Mouse (Mus musculus) stomach, postnatal 0 days (tissue): ENCODE data around the gene Ercc5. TPM values are rescaled to one million over a fixed set of nuclear protein-coding genes. Genes with fewer than 3 reads are reported as not detected.

Experiments used
- ATAC-seq: fragments of 200-750 bp; cut with Nextera tagmentation; 2 replicates; pipeline ENCODE4 v1.8.0; 2017; ENCODE audit not compliant: low FRiP score, low TSS enrichment
- DNase-seq: peaks from one replicate; pipeline ENCODE4 v3.0.0-alpha.2; 2016; ENCODE audit warnings: low spot score
- H3K27ac ChIP-seq: fragments of 300-500 bp; sonication (generic); replicated peaks from 2 replicates; pipeline ENCODE4 v1.5.1; 2014; ENCODE audit warnings: mild to moderate bottlenecking, control low read depth
- H3K27me3 ChIP-seq: fragments of 300-500 bp; sonication (generic); 2 replicates; pipeline ENCODE4 v1.6.1; 2014; ENCODE audit warnings: low read length; ENCODE audit not compliant: control insufficient read depth, insufficient read depth
- H3K36me3 ChIP-seq: fragments of 300-500 bp; sonication (generic); 2 replicates; pipeline ENCODE4 v1.6.1; 2014; ENCODE audit warnings: low read length, mixed read lengths; ENCODE audit not compliant: control insufficient read depth, insufficient read depth
- H3K4me1 ChIP-seq: fragments of 300-500 bp; sonication (generic); replicated peaks from 2 replicates; pipeline ENCODE4 v1.6.1; 2014; ENCODE audit warnings: antibody characterized with exemption; ENCODE audit not compliant: control insufficient read depth, insufficient read depth
- H3K4me2 ChIP-seq: fragments of 300-500 bp; sonication (generic); replicated peaks from 2 replicates; pipeline ENCODE4 v1.6.1; 2014; ENCODE audit warnings: low read depth, mild to moderate bottlenecking, control low read depth, moderate library complexity
- H3K4me3 ChIP-seq: fragments of 300-500 bp; sonication (generic); 2 replicates; pipeline ENCODE4 v1.5.1; 2014; ENCODE audit warnings: low read depth, low read length, control low read depth
- H3K9ac ChIP-seq: fragments of 300-500 bp; sonication (generic); 2 replicates; pipeline ENCODE4 v1.6.1; 2014; ENCODE audit warnings: mild to moderate bottlenecking, low read length, control low read depth, mixed read lengths
- H3K9me3 ChIP-seq: fragments of 300-500 bp; sonication (generic); 2 replicates; pipeline ENCODE4 v1.6.1; 2016; ENCODE audit warnings: low read length; ENCODE audit not compliant: control insufficient read depth
- CTCF ChIP-seq: IDR thresholded peaks from 2 replicates; pipeline ENCODE4 v1.5.1; 2016; ENCODE audit warnings: antibody characterized with exemption, low read depth, mild to moderate bottlenecking, moderate library complexity
- EP300 ChIP-seq: optimal IDR thresholded peaks from 2 replicates; pipeline ENCODE3; 2016; ENCODE audit warnings: antibody characterized with exemption
- WGBS: fragments of 180-500 bp; shearing (Covaris S2); extraction: QIAGEN DNeasy Blood & Tissue Kit; methylation state at CpG from one replicate; pipeline ENCODE4 v1.1.7; 2014; 5-methylcytosine and 5-hydroxymethylcytosine counted together
- polyA plus RNA-seq: library from polyadenylated mRNA; unstranded; fragments of >200 nt; fragmentation: Nextera tagmentation; extraction: Ambion mirVana; gene quantifications from 2 replicates; pipeline ENCODE4 v1.2.1, GENCODE M21; 2015

The Ercc5 gene
- polyA plus RNA-seq, 1 experiment from 2014 or later: 9.1 TPM

GRCm38 (mm10) chr1:44129929-44130581 lies 17.5 kb upstream of the Ercc5 start:
- ATAC-seq (no peak), DNase-seq (no peak)
- TF ChIP-seq EP300 (no peak), CTCF (no peak)
- Histone ChIP-seq H3K36me3 (no peaks in the 10 kb centered on the region), H3K4me2 (no peak overlapping the region), H3K4me1 (no peaks in the 10 kb centered on the region), H3K9ac (no peak overlapping the region), H3K27ac (no peak overlapping the region), H3K27me3 (no peaks in the 10 kb centered on the region), H3K9me3 (no peaks in the 10 kb centered on the region), H3K4me3 (no peak overlapping the region)
- WGBS: 58% methylated on average over 4 of the region's 4 CpGs

- Histone ChIP-seq H3K9ac (no peak overlapping the region), H3K4me3 (no peak overlapping the region), H3K36me3 (peaks cover 4% of the 10 kb centered on the region), H3K27me3 (no peaks in the 10 kb centered on the region), H3K4me1 (no peaks in the 10 kb centered on the region), H3K4me2 (no peak overlapping the region), H3K9me3 (no peaks in the 10 kb centered on the region), H3K27ac (no peak overlapping the region)
- TF ChIP-seq EP300: no peak
- TF ChIP-seq CTCF: no peak
- no peak for DNase-seq
- no peak for ATAC-seq
- 49% methylated on average over 4 of the region's 4 CpGs for WGBS
Observed at GRCm38 (mm10) chr1:44140232-44140631, 7.3 kb upstream of the Ercc5 start.

GRCm38 (mm10) chr1:44142747-44143146 lies 4.8 kb upstream of the Ercc5 start:
- Histone ChIP-seq H3K9me3 (no peaks in the 10 kb centered on the region), H3K27ac (no peak overlapping the region), H3K9ac (no peak overlapping the region), H3K4me3 (no peak overlapping the region), H3K27me3 (no peaks in the 10 kb centered on the region), H3K36me3 (peaks cover 4% of the 10 kb centered on the region; the same call in 1 of the 2 replicates), H3K4me1 (no peaks in the 10 kb centered on the region), H3K4me2 (no peak overlapping the region)
- WGBS: 88% methylated on average over 5 of the region's 5 CpGs
- no peak for ATAC-seq
- TF ChIP-seq EP300: no peak
- no peak for TF ChIP-seq CTCF
- no peak for DNase-seq

- H3K4me2 ChIP-seq: peak overlapping the region; percentile 67
- ATAC-seq (no peak), DNase-seq (no peak)
- H3K27ac ChIP-seq: no peak overlapping the region
- no peaks in the 10 kb centered on the region for H3K4me1 ChIP-seq
- H3K9me3 ChIP-seq: no peaks in the 10 kb centered on the region
- no peaks in the 10 kb centered on the region for H3K27me3 ChIP-seq
- TF ChIP-seq CTCF (peak; percentile 45), EP300 (no peak)
- no peak overlapping the region; the same call in 1 of the 2 replicates for H3K9ac ChIP-seq
- H3K4me3 ChIP-seq: peak overlapping the region; percentile 70
- 15% methylated on average over 6 of the region's 6 CpGs for WGBS
- no peaks in the 10 kb centered on the region for H3K36me3 ChIP-seq
Observed at GRCm38 (mm10) chr1:44148706-44149105, 1.2 kb downstream of the Ercc5 start.

DNA sequence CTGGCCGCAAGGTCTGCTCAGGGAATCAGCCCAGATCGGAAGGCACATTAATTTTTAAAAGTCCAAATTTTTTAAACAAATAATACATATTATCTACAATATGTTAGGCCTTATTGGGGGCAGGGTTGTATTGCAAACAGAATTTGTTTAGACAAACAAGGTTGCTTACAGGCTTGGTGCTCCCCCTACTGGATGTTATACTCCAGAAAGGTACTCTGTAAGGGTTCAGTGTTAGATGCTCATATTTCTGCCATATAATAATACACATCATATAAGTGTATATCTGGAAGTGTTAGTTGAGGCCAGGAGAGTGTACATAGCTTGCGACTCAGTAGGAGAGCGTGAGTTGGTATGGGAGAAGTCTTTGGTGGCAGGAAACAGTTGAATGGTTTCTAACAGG lies 7.7 kb downstream of the Ercc5 start:
- Histone ChIP-seq H3K36me3 (peaks cover 8% of the 10 kb centered on the region), H3K9ac (no peak overlapping the region), H3K4me3 (no peak overlapping the region), H3K4me1 (no peaks in the 10 kb centered on the region), H3K27me3 (no peaks in the 10 kb centered on the region), H3K9me3 (no peaks in the 10 kb centered on the region), H3K27ac (no peak overlapping the region), H3K4me2 (no peak overlapping the region)
- WGBS: 95% methylated on average over 4 of the region's 4 CpGs
- no peak for TF ChIP-seq EP300
- peak; percentile 61 for TF ChIP-seq CTCF
- no peak for DNase-seq
- ATAC-seq: no peak

- 90% methylated on average over 6 of the region's 6 CpGs for WGBS
- no peak for ATAC-seq
- no peak overlapping the region for H3K4me2 ChIP-seq
- TF ChIP-seq EP300: no peak
- TF ChIP-seq CTCF: no peak
- H3K9me3 ChIP-seq: no peaks in the 10 kb centered on the region
- H3K27me3 ChIP-seq: no peaks in the 10 kb centered on the region
- no peak overlapping the region for H3K9ac ChIP-seq
- peaks cover 21% of the 10 kb centered on the region for H3K36me3 ChIP-seq
- DNase-seq: no peak
- H3K4me3 ChIP-seq: no peak overlapping the region
- H3K27ac ChIP-seq: no peak overlapping the region
- no peaks in the 10 kb centered on the region for H3K4me1 ChIP-seq
Observed at GRCm38 (mm10) chr1:44158317-44158716, 10.8 kb downstream of the Ercc5 start.
